8 mouse cellular contexts compared by ENCODE assay signal in genomic region chr11:69682209-69682839, GRCm38 (mm10). TPM values are rescaled to one million over a fixed set of nuclear protein-coding genes. Genes with fewer than 3 reads are reported as not detected.
DNase-seq lines count a peak whose midpoint lies in the region; ATAC-seq and TF ChIP-seq lines count a peak whose summit lies in the region.

No protein-coding gene starts in this region.

- no peaks in the 10 kb centered on the region for H3K27me3 ChIP-seq in lung, embryonic 14.5 days (ENCODE audit: insufficient read depth, low read length)
- H3K27me3 ChIP-seq in intestine, embryonic 15.5 days (replicated peaks), result no peaks in the 10 kb centered on the region
- H3K27me3 ChIP-seq in neural tube, embryonic 15.5 days (replicated peaks), result no peaks in the 10 kb centered on the region; the same call in 1 of the 2 replicates

- peak; percentile 14; the same call in 1 of the 2 replicates for ATAC-seq in lung, embryonic 14.5 days (ENCODE audit: insufficient read depth)
- 0 out of 2 replicates have a peak, but pooled peaks have one; percentile 3 for ATAC-seq in erythroblast, adult 5-6 weeks (replicated peaks; ENCODE audit: low FRiP score, poor library complexity, severe bottlenecking)
- peak; percentile 16; the same call in 1 of the 2 replicates for ATAC-seq in intestine, embryonic 15.5 days
- 0 out of 2 replicates have a peak, but pooled peaks have one; percentile 1 for ATAC-seq in neural tube, embryonic 15.5 days (ENCODE audit: low FRiP score)

- DNase-seq in lung, embryonic 14.5 days, result no peak
- no peak for DNase-seq in lung, postnatal 25 days (ENCODE audit: low spot score)
- DNase-seq in left cerebral cortex, postnatal 25 days (ENCODE audit: low spot score in 2 of 2), result no peak
- no peak for DNase-seq in natural killer cell, adult 2 months (ENCODE audit: low spot score in 2 of 2)
- DNase-seq in thymus, postnatal 0 days (ENCODE audit: low spot score), result no peak

- H3K9ac ChIP-seq in lung, embryonic 14.5 days, result peak overlapping the region; percentile 78
- H3K9ac ChIP-seq in intestine, embryonic 15.5 days, result peak overlapping the region; percentile 84
- peak overlapping the region; percentile 59 for H3K9ac ChIP-seq in neural tube, embryonic 15.5 days (replicated peaks)

- peak overlapping the region; percentile 95 for H3K4me2 ChIP-seq in lung, embryonic 14.5 days
- peak overlapping the region; percentile 75 for H3K4me2 ChIP-seq in intestine, embryonic 15.5 days (replicated peaks)
- peak overlapping the region; percentile 93 for H3K4me2 ChIP-seq in neural tube, embryonic 15.5 days

- peak overlapping the region; percentile 96 for H3K27ac ChIP-seq in lung, embryonic 14.5 days (ENCODE audit: low read depth)
- H3K27ac ChIP-seq in intestine, embryonic 15.5 days, result peak overlapping the region; percentile 93
- peak overlapping the region; percentile 95 for H3K27ac ChIP-seq in neural tube, embryonic 15.5 days (replicated peaks)

- no peaks in the 10 kb centered on the region for H3K9me3 ChIP-seq in lung, embryonic 14.5 days (ENCODE audit: low read depth, low read length)
- no peaks in the 10 kb centered on the region for H3K9me3 ChIP-seq in intestine, embryonic 15.5 days
- no peaks in the 10 kb centered on the region for H3K9me3 ChIP-seq in neural tube, embryonic 15.5 days (replicated peaks)

- peaks cover 18% of the 10 kb centered on the region for H3K4me1 ChIP-seq in lung, embryonic 14.5 days (ENCODE audit: insufficient read depth)
- H3K4me1 ChIP-seq in intestine, embryonic 15.5 days (replicated peaks), result peaks cover 29% of the 10 kb centered on the region
- H3K4me1 ChIP-seq in neural tube, embryonic 15.5 days, result peaks cover 63% of the 10 kb centered on the region

- 18% methylated on average over 24 of the region's 24 CpGs for WGBS in lung, embryonic 14.5 days
- WGBS in intestine, embryonic 15.5 days, result 24% methylated on average over 24 of the region's 24 CpGs
- 26% methylated on average over 24 of the region's 24 CpGs for WGBS in neural tube, embryonic 15.5 days

- H3K36me3 ChIP-seq in lung, embryonic 14.5 days (ENCODE audit: insufficient read depth), result peaks cover 33% of the 10 kb centered on the region
- H3K36me3 ChIP-seq in intestine, embryonic 15.5 days, result peaks cover 9% of the 10 kb centered on the region
- H3K36me3 ChIP-seq in neural tube, embryonic 15.5 days, result peaks cover 25% of the 10 kb centered on the region

- H3K4me3 ChIP-seq in lung, embryonic 14.5 days (ENCODE audit: low read depth, low read length), result peak overlapping the region; percentile 87
- H3K4me3 ChIP-seq in intestine, embryonic 15.5 days (replicated peaks), result peak overlapping the region; percentile 59
- peak overlapping the region; percentile 73 for H3K4me3 ChIP-seq in neural tube, embryonic 15.5 days (replicated peaks)

- intact Hi-C loops in left cerebral cortex, postnatal 25 days (cut with DNase I), result loop anchor here (1.0 to 5.0 kb wide), 4 partner anchors 76 to 240 kb away; partner anchors contain the start of genes Eif5a, Polr2a and Tmem95

- TF ChIP-seq CTCF in lung, embryonic 14.5 days (IDR thresholded peaks at IDR 0.05; ENCODE audit: low read depth), result no peak

RNA-seq across cellular contexts. Expression of gene Senp3, which starts 0.4 kb away (rescaled TPM):
- polyA plus RNA-seq in lung, embryonic 14.5 days (2014; fragmentation: Nextera tagmentation; extraction: Ambion mirVana), result 78.7 and 95.0 TPM in 2 replicates
- total RNA-seq in erythroblast, adult 5-6 weeks (2015; ENCODE audit: low replicate concordance), result 46.4 and 52.3 TPM in 2 replicates
- total RNA-seq in erythroblast, adult 5-6 weeks (2017; ENCODE audit: low replicate concordance), result 10.3 and 18.2 TPM in 2 replicates
- 62.1 and 63.9 TPM in 2 replicates for polyA plus RNA-seq in intestine, embryonic 15.5 days (2015; fragmentation: Nextera tagmentation; extraction: Ambion mirVana)
- polyA plus RNA-seq in neural tube, embryonic 15.5 days (2015; fragmentation: Nextera tagmentation; extraction: Ambion mirVana), result 90.8 and 109 TPM in 2 replicates
- 10 to 100 TPM; 94.3 to 97.5 TPM for total RNA-seq in left cerebral cortex, postnatal 25 days (2021)
- 60.2 and 69.1 TPM in 2 replicates for polyA plus RNA-seq in thymus, postnatal 0 days (2015; fragmentation: Nextera tagmentation; extraction: Ambion mirVana)

RNA-seq across cellular contexts. Expression of gene Tnfsf13, which starts 3.3 kb away (rescaled TPM):
- polyA plus RNA-seq in lung, embryonic 14.5 days (2014; fragmentation: Nextera tagmentation; extraction: Ambion mirVana), result 0.64 and 0.93 TPM in 2 replicates
- total RNA-seq in erythroblast, adult 5-6 weeks (2015; ENCODE audit: low replicate concordance), result 9.2 and 17.9 TPM in 2 replicates
- 0.28 and 7.8 TPM in 2 replicates for total RNA-seq in erythroblast, adult 5-6 weeks (2017; ENCODE audit: low replicate concordance)
- polyA plus RNA-seq in intestine, embryonic 15.5 days (2015; fragmentation: Nextera tagmentation; extraction: Ambion mirVana), result 0.33 and 0.54 TPM in 2 replicates
- 0.19 and 0.43 TPM in 2 replicates for polyA plus RNA-seq in neural tube, embryonic 15.5 days (2015; fragmentation: Nextera tagmentation; extraction: Ambion mirVana)
- 1 to 10 TPM; 2.0 to 2.7 TPM for total RNA-seq in left cerebral cortex, postnatal 25 days (2021)
- polyA plus RNA-seq in thymus, postnatal 0 days (2015; fragmentation: Nextera tagmentation; extraction: Ambion mirVana), result 0.31 and 0.49 TPM in 2 replicates

RNA-seq across cellular contexts. Expression of gene Eif4a1, which starts 10.1 kb away (rescaled TPM):
- 695 and 712 TPM in 2 replicates for polyA plus RNA-seq in lung, embryonic 14.5 days (2014; fragmentation: Nextera tagmentation; extraction: Ambion mirVana)
- 177 and 204 TPM in 2 replicates for total RNA-seq in erythroblast, adult 5-6 weeks (2015; ENCODE audit: low replicate concordance)
- 163 and 169 TPM in 2 replicates for total RNA-seq in erythroblast, adult 5-6 weeks (2017; ENCODE audit: low replicate concordance)
- 517 and 559 TPM in 2 replicates for polyA plus RNA-seq in intestine, embryonic 15.5 days (2015; fragmentation: Nextera tagmentation; extraction: Ambion mirVana)
- polyA plus RNA-seq in neural tube, embryonic 15.5 days (2015; fragmentation: Nextera tagmentation; extraction: Ambion mirVana), result 437 and 477 TPM in 2 replicates
- total RNA-seq in left cerebral cortex, postnatal 25 days (2021), result 100 to 1,000 TPM; 323 to 328 TPM
- 560 and 602 TPM in 2 replicates for polyA plus RNA-seq in thymus, postnatal 0 days (2015; fragmentation: Nextera tagmentation; extraction: Ambion mirVana)

RNA-seq across cellular contexts. Expression of gene Tnfsf12, which starts 13.3 kb away (rescaled TPM):
- 10.0 and 11.6 TPM in 2 replicates for polyA plus RNA-seq in lung, embryonic 14.5 days (2014; fragmentation: Nextera tagmentation; extraction: Ambion mirVana)
- total RNA-seq in erythroblast, adult 5-6 weeks (2015; ENCODE audit: low replicate concordance), result 1.3 TPM in 1 of 2 replicates, not detected in the other
- total RNA-seq in erythroblast, adult 5-6 weeks (2017; ENCODE audit: low replicate concordance), result 0.17 and 1.1 TPM in 2 replicates
- 6.6 and 7.0 TPM in 2 replicates for polyA plus RNA-seq in intestine, embryonic 15.5 days (2015; fragmentation: Nextera tagmentation; extraction: Ambion mirVana)
- polyA plus RNA-seq in neural tube, embryonic 15.5 days (2015; fragmentation: Nextera tagmentation; extraction: Ambion mirVana), result 4.1 and 5.3 TPM in 2 replicates
- total RNA-seq in left cerebral cortex, postnatal 25 days (2021), result 1 to 10 TPM; 8.6 to 8.9 TPM
- polyA plus RNA-seq in thymus, postnatal 0 days (2015; fragmentation: Nextera tagmentation; extraction: Ambion mirVana), result 2.6 and 2.7 TPM in 2 replicates

RNA-seq across cellular contexts. Expression of gene Tnfsfm13, which starts 13.6 kb away (rescaled TPM):
- polyA plus RNA-seq in lung, embryonic 14.5 days (2014; fragmentation: Nextera tagmentation; extraction: Ambion mirVana), result 4.4 and 5.3 TPM in 2 replicates
- 0.38 and 4.8 TPM in 2 replicates for total RNA-seq in erythroblast, adult 5-6 weeks (2015; ENCODE audit: low replicate concordance)
- 2.8 and 5.2 TPM in 2 replicates for total RNA-seq in erythroblast, adult 5-6 weeks (2017; ENCODE audit: low replicate concordance)
- 2.6 and 3.1 TPM in 2 replicates for polyA plus RNA-seq in intestine, embryonic 15.5 days (2015; fragmentation: Nextera tagmentation; extraction: Ambion mirVana)
- 1.8 and 2.3 TPM in 2 replicates for polyA plus RNA-seq in neural tube, embryonic 15.5 days (2015; fragmentation: Nextera tagmentation; extraction: Ambion mirVana)
- total RNA-seq in left cerebral cortex, postnatal 25 days (2021), result 1 to 10 TPM; 1.9 to 2.2 TPM
- 1.5 and 2.1 TPM in 2 replicates for polyA plus RNA-seq in thymus, postnatal 0 days (2015; fragmentation: Nextera tagmentation; extraction: Ambion mirVana)
